Comparison of ENCODE assay signal across 9 mouse cellular contexts in genomic region chr3:52452345-52452744, GRCm38 (mm10).
DNase-seq lines count a peak whose midpoint lies in the region; ATAC-seq lines count a peak whose summit lies in the region.
"Had no signal": no experiment of that assay in that cellular context is flagged by ENCODE, and none has a peak within 500 bp of the region (broad histone marks: within the 10 kb centered on the region; RNA-seq: fewer than 3 reads in every experiment).

No protein-coding gene starts in this region.

- H3K4me1 ChIP-seq in kidney, embryonic 16.5 days (ENCODE audit: insufficient read depth, low read length), result 0 out of 2 replicates have a peak, but pooled peaks cover 4% of the 10 kb centered on the region
- H3K4me1 ChIP-seq in forebrain, embryonic 16.5 days (replicated peaks; ENCODE audit: control insufficient read depth, insufficient read depth, low read length), result no peaks in the 10 kb centered on the region
- no peaks in the 10 kb centered on the region for H3K4me1 ChIP-seq in intestine, embryonic 15.5 days (replicated peaks)

- ATAC-seq in kidney, embryonic 16.5 days (ENCODE audit: low FRiP score, low TSS enrichment), result no peak
- no peak for ATAC-seq in forebrain, embryonic 16.5 days
- ATAC-seq in intestine, embryonic 15.5 days, result no peak
- ATAC-seq: CD4-positive, CD25-positive, alpha-beta regulatory T cell, adult 4 months had no signal

- no peak overlapping the region for H3K4me3 ChIP-seq in kidney, embryonic 16.5 days (ENCODE audit: low read length)
- no peak overlapping the region for H3K4me3 ChIP-seq in forebrain, embryonic 16.5 days (replicated peaks; ENCODE audit: low read length)
- no peak overlapping the region for H3K4me3 ChIP-seq in intestine, embryonic 15.5 days (replicated peaks)

- DNase-seq in kidney, adult 11 months, result peak; percentile 77
- peak; percentile 48 for DNase-seq in adipocyte (ENCODE audit: low spot score)
- peak; percentile 36 to 62 for DNase-seq in gastrocnemius, adult 8-10 months (ENCODE audit: low spot score in 2 of 2)
- peak; percentile 77 for DNase-seq in heart, postnatal 4 days
- DNase-seq in left cerebral cortex, postnatal 36 days (ENCODE audit: low spot score in 2 of 2), result no peak

- no peak overlapping the region for H3K9ac ChIP-seq in kidney, embryonic 16.5 days (replicated peaks; ENCODE audit: low read length)
- no peak overlapping the region for H3K9ac ChIP-seq in forebrain, embryonic 16.5 days (replicated peaks; ENCODE audit: low read depth, low read length)
- no peak overlapping the region for H3K9ac ChIP-seq in intestine, embryonic 15.5 days

- H3K27ac ChIP-seq in kidney, embryonic 16.5 days (ENCODE audit: low read length), result no peak overlapping the region
- no peak overlapping the region for H3K27ac ChIP-seq in forebrain, embryonic 16.5 days (ENCODE audit: low read length)
- H3K27ac ChIP-seq in intestine, embryonic 15.5 days, result no peak overlapping the region

- intact Hi-C loops in left cerebral cortex, postnatal 36 days (cut with DNase I), result no loop called here

- H3K27me3 ChIP-seq in kidney, embryonic 16.5 days (ENCODE audit: insufficient read depth, low read length), result no peaks in the 10 kb centered on the region
- no peaks in the 10 kb centered on the region for H3K27me3 ChIP-seq in forebrain, embryonic 16.5 days (replicated peaks; ENCODE audit: control insufficient read depth, insufficient read depth, low read length)
- H3K27me3 ChIP-seq in intestine, embryonic 15.5 days (replicated peaks), result no peaks in the 10 kb centered on the region

- no peaks in the 10 kb centered on the region for H3K9me3 ChIP-seq in kidney, embryonic 16.5 days (ENCODE audit: low read length)
- H3K9me3 ChIP-seq in forebrain, embryonic 16.5 days (ENCODE audit: control insufficient read depth, low read length), result no peaks in the 10 kb centered on the region
- H3K9me3 ChIP-seq in intestine, embryonic 15.5 days, result no peaks in the 10 kb centered on the region

- H3K4me2 ChIP-seq in kidney, embryonic 16.5 days (replicated peaks; ENCODE audit: low read depth, low read length), result no peak overlapping the region
- H3K4me2 ChIP-seq in forebrain, embryonic 16.5 days (ENCODE audit: low read length), result no peak overlapping the region
- no peak overlapping the region for H3K4me2 ChIP-seq in intestine, embryonic 15.5 days (replicated peaks)

- no peaks in the 10 kb centered on the region for H3K36me3 ChIP-seq in kidney, embryonic 16.5 days (ENCODE audit: insufficient read depth, low read length)
- H3K36me3 ChIP-seq in forebrain, embryonic 16.5 days (ENCODE audit: control insufficient read depth, insufficient read depth), result no peaks in the 10 kb centered on the region
- no peaks in the 10 kb centered on the region for H3K36me3 ChIP-seq in intestine, embryonic 15.5 days

- WGBS in kidney, embryonic 16.5 days, result 48% methylated on average over 5 of the region's 5 CpGs
- 75% methylated on average over 5 of the region's 5 CpGs for WGBS in forebrain, embryonic 16.5 days
- WGBS in intestine, embryonic 15.5 days, result 59% methylated on average over 5 of the region's 5 CpGs

Comparison
In these comparisons a context has a peak if more than half of its experiments do, and no peak if none do; other contexts are left out.
1. DNase-seq: peak in kidney, adult 11 months (single experiment), adipocyte (single experiment), gastrocnemius, adult 8-10 months (2 of 2) and heart, postnatal 4 days (single experiment); none in left cerebral cortex, postnatal 36 days (0 of 2).